Mouse (Mus musculus) liver, embryonic 12.5 days (tissue): ENCODE measurements at regions not wholly inside any gene's neighbourhood (a gene's known extent, or its start where the extent isn't known, plus 50 kb on each side); places are given as distances from the start of the nearest gene placed in this dataset.

ENCODE experiments used
- ATAC-seq: fragments of 200-750 bp; cut with Nextera tagmentation; 2 replicates; pipeline ENCODE4 v1.8.0; 2017; ENCODE audit warnings: moderate number of reproducible peaks, mild to moderate bottlenecking, moderate library complexity
- H3K27ac ChIP-seq: fragments of 300-500 bp; sonication (generic); 2 replicates; pipeline ENCODE4 v1.5.1; 2016; ENCODE audit warnings: mild to moderate bottlenecking
- H3K27me3 ChIP-seq: fragments of 300-500 bp; sonication (generic); replicated peaks from 2 replicates; pipeline ENCODE4 v1.6.1; 2016; ENCODE audit warnings: mild to moderate bottlenecking, moderate library complexity
- H3K36me3 ChIP-seq: fragments of 300-500 bp; sonication (generic); 2 replicates; pipeline ENCODE4 v1.6.1; 2016; ENCODE audit warnings: mild to moderate bottlenecking, moderate library complexity
- H3K4me1 ChIP-seq: fragments of 300-500 bp; sonication (generic); 2 replicates; pipeline ENCODE4 v1.6.1; 2016
- H3K4me2 ChIP-seq: fragments of 300-500 bp; sonication (generic); 2 replicates; pipeline ENCODE4 v1.6.1; 2016; ENCODE audit warnings: mild to moderate bottlenecking, moderate library complexity
- H3K4me3 ChIP-seq: fragments of 300-500 bp; sonication (generic); 2 replicates; pipeline ENCODE4 v1.5.1; 2016; ENCODE audit warnings: mild to moderate bottlenecking, moderate library complexity
- H3K9ac ChIP-seq: fragments of 300-500 bp; sonication (generic); 2 replicates; pipeline ENCODE4 v1.6.1; 2016; ENCODE audit warnings: mild to moderate bottlenecking, moderate library complexity
- H3K9me3 ChIP-seq: fragments of 300-500 bp; sonication (generic); replicated peaks from 2 replicates; pipeline ENCODE4 v1.6.1; 2016; ENCODE audit warnings: mild to moderate bottlenecking, moderate library complexity
- WGBS: fragments of 180-500 bp; shearing (Covaris S2); methylation state at CpG from one replicate; pipeline ENCODE4 v1.1.7; 2016; ENCODE audit not compliant: insufficient replicate concordance; 5-methylcytosine and 5-hydroxymethylcytosine counted together

DNA sequence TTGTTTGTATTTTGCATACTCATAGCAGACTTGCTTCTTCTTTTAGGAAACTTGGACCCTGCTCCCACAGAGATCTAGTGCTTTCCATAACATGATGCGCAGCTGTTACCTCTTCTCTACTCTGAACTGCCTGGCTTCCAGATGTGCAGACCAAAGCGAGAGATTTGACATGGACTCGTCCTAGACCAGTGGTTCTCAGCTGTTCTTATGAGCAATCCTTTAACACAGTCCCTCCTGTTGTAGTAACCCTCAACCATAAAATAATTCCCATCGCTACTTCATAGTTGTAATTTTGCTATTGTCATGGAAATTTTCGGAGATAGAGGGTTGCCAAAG, 186.9 kb upstream of the Ankrd55 start:
- H3K27ac ChIP-seq: no peak overlapping the region
- peak overlapping the region; percentile 69 for H3K4me2 ChIP-seq
- WGBS: 50% methylated on average over 5 of the region's 5 CpGs
- no peaks in the 10 kb centered on the region for H3K9me3 ChIP-seq
- H3K4me3 ChIP-seq: peak overlapping the region; percentile 47; the same call in 1 of the 2 replicates
- no peak overlapping the region for H3K9ac ChIP-seq
- H3K27me3 ChIP-seq: peaks cover 62% of the 10 kb centered on the region
- no peak for ATAC-seq
- H3K4me1 ChIP-seq: peaks cover 9% of the 10 kb centered on the region
- no peaks in the 10 kb centered on the region for H3K36me3 ChIP-seq

GRCm38 (mm10) chr13:112105953-112106352, 182.3 kb upstream of the Ankrd55 start:
- Histone ChIP-seq H3K9me3 (no peaks in the 10 kb centered on the region), H3K36me3 (no peaks in the 10 kb centered on the region), H3K4me3 (no peak overlapping the region), H3K4me1 (peaks cover 2% of the 10 kb centered on the region; the same call in 1 of the 2 replicates), H3K27ac (no peak overlapping the region), H3K9ac (no peak overlapping the region), H3K4me2 (no peak overlapping the region), H3K27me3 (peaks cover 37% of the 10 kb centered on the region)
- ATAC-seq: no peak
- WGBS: 63% methylated on average over 3 of the region's 3 CpGs

DNA sequence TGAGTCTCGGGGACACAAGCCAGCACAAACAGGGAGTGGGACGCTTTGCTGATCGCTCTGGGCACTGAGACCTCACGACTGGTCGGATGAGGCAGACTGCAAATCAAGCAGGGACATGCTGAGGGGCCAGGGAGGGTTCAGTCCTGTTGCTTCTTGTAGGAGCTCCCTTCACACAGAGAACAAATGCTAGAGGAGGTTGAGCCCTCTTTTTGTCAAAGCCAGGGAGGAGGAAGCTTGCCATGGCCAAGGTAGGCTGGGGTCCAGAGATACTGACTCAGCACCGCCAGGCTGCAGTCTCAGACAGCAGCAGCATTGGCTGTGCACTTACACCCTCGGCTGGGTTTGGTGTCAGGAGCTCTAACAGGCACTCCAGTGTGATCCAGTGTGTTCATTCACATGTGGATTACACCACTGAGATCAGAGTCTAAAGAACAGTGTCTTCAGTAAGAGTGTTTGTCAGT, 173.5 kb upstream of the Ankrd55 start:
- H3K4me3 ChIP-seq: no peak overlapping the region
- H3K27me3 ChIP-seq: peaks cover 21% of the 10 kb centered on the region
- H3K4me2 ChIP-seq: no peak overlapping the region
- H3K9me3 ChIP-seq: no peaks in the 10 kb centered on the region
- no peak for ATAC-seq
- no peak overlapping the region for H3K9ac ChIP-seq
- 70% methylated on average over 7 of the region's 7 CpGs for WGBS
- H3K27ac ChIP-seq: no peak overlapping the region
- no peaks in the 10 kb centered on the region for H3K4me1 ChIP-seq
- H3K36me3 ChIP-seq: no peaks in the 10 kb centered on the region

DNA sequence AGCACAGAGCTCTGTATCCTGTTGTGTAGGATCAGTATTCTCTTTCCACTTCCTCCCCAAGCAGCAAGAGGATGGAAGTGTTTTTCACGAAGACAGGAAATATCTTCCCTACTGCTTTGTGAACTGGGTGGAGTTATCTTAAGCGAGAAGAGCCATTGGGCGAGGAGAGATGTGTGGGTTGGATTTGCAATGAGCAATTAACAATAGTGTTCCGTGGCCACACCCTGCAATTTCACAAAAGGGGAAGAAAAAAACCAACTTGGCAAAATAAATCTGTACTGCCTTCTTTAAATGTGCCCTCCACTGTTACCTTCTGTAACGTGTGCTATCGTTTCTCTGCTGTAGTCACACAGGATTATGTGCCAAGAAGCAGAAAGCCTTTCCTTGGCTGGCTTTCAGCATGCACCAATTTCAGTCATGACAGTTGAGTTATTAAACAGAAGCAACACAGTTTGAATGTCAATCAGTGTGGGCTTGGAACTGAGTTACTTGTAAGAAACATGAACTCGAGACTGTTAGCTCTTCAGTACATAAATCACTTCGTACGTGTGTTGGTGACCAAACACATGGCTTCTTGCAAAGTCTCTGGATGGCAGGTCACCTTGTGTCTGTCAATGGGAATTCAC, 172.0 kb upstream of the Ankrd55 start:
- Histone ChIP-seq H3K27ac (no peak overlapping the region), H3K9me3 (no peaks in the 10 kb centered on the region), H3K4me3 (no peak overlapping the region), H3K9ac (no peak overlapping the region), H3K36me3 (no peaks in the 10 kb centered on the region), H3K27me3 (peaks cover 17% of the 10 kb centered on the region), H3K4me2 (no peak overlapping the region), H3K4me1 (no peaks in the 10 kb centered on the region)
- ATAC-seq: no peak
- 56% methylated on average over 9 of the region's 9 CpGs for WGBS

DNA sequence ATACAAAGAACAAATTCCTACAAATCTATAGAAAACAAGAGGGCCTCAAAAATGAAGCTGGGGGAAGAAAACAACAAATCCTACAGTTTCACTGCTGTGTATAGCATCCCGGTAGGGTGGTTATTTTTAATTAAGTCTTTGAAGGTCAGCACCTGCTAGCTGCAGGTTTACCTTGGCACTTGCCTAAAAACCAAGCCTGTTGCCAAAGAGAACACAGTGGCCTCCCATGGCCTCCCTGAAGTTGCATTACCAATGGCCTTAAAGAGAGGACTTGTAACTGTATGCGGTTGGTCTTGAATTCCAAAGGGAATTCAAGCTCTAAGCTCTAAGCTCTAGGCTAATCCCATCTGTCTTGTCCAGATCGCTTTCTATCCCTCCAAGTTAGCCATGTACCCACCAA, 169.7 kb upstream of the Ankrd55 start:
- Histone ChIP-seq H3K4me3 (no peak overlapping the region), H3K9me3 (no peaks in the 10 kb centered on the region), H3K36me3 (no peaks in the 10 kb centered on the region), H3K27ac (no peak overlapping the region), H3K4me2 (no peak overlapping the region), H3K4me1 (no peaks in the 10 kb centered on the region), H3K27me3 (peaks cover 12% of the 10 kb centered on the region), H3K9ac (no peak overlapping the region)
- WGBS: 73% methylated on average over 3 of the region's 3 CpGs
- no peak for ATAC-seq

GRCm38 (mm10) chr13:112119611-112120041, 168.6 kb upstream of the Ankrd55 start:
- no peak overlapping the region for H3K4me2 ChIP-seq

DNA sequence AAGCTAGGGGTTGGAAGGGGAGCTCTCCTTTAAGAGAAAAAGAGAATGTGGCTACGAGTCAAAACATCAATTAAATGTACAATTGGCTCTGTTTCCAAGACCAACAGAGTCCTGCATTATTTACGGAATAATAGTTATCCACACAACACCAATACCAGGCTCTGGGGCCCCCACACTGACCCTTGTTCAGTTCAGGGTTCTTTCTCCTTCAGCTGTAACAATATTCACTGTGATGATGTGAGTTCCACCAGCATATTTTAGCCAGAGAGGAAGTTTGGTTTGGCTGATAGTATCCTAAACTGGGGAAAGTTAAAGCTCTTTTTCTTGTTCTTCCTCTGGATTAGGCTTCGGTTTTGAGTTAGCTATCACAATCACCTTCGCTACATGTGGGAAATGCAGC, 167.9 kb upstream of the Ankrd55 start:
- no peak for ATAC-seq
- no peaks in the 10 kb centered on the region for H3K36me3 ChIP-seq
- no peak overlapping the region for H3K27ac ChIP-seq
- H3K27me3 ChIP-seq: peaks cover 8% of the 10 kb centered on the region; the same call in 1 of the 2 replicates
- H3K9me3 ChIP-seq: no peaks in the 10 kb centered on the region
- WGBS: 51% methylated on average over 4 of the region's 4 CpGs
- H3K4me3 ChIP-seq: no peak overlapping the region
- no peaks in the 10 kb centered on the region for H3K4me1 ChIP-seq
- no peak overlapping the region for H3K4me2 ChIP-seq
- no peak overlapping the region for H3K9ac ChIP-seq

More at GRCm38 (mm10) chr13:112119611-112120041, 168.6 kb upstream of the Ankrd55 start:
- 58% methylated on average over 11 of the region's 11 CpGs for WGBS
- peaks cover 8% of the 10 kb centered on the region; the same call in 1 of the 2 replicates for H3K27me3 ChIP-seq
- no peaks in the 10 kb centered on the region for H3K9me3 ChIP-seq
- ATAC-seq: no peak
- H3K9ac ChIP-seq: no peak overlapping the region
- H3K27ac ChIP-seq: no peak overlapping the region
- no peaks in the 10 kb centered on the region for H3K36me3 ChIP-seq
- H3K4me1 ChIP-seq: no peaks in the 10 kb centered on the region
- no peak overlapping the region for H3K4me3 ChIP-seq

- Histone ChIP-seq H3K9me3 (no peaks in the 10 kb centered on the region), H3K9ac (no peak overlapping the region), H3K4me3 (no peak overlapping the region), H3K4me2 (no peak overlapping the region), H3K36me3 (no peaks in the 10 kb centered on the region), H3K27ac (no peak overlapping the region), H3K27me3 (peaks cover 8% of the 10 kb centered on the region; the same call in 1 of the 2 replicates), H3K4me1 (no peaks in the 10 kb centered on the region)
- no peak for ATAC-seq
- WGBS: 76% methylated on average over 9 of the region's 9 CpGs
Observed at GRCm38 (mm10) chr13:112121110-112121509, 167.1 kb upstream of the Ankrd55 start.

DNA sequence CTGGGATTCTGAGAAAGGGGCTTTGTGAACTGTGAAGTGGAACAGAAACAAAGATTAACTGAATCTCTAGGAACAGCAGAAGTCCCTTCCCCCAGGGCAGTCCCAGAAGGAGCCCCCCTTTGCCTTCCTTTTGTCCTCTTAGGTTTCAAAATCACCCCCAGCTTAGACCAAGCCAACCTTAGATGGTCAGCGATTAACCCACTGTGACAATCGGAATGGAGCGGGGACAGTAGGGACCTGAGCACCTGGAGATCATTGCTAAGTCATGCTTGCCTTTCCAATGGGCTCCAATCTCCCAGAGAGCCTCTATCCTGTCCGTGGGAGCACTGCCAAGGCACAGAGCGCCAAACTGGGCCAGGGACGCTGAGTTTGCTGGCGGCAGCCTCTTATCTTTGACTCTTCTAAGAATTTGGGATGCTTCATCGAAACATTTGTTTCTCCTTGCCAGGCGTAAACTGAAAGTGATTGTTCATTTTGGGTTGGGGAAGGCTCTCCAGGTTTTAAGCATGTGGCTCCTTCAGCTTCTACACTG, 165.3 kb upstream of the Ankrd55 start:
- H3K4me3 ChIP-seq: no peak overlapping the region
- H3K27me3 ChIP-seq: peaks cover 16% of the 10 kb centered on the region; the same call in 1 of the 2 replicates
- H3K9me3 ChIP-seq: no peaks in the 10 kb centered on the region
- 69% methylated on average over 9 of the region's 9 CpGs for WGBS
- no peak overlapping the region for H3K9ac ChIP-seq
- no peak overlapping the region for H3K27ac ChIP-seq
- no peaks in the 10 kb centered on the region for H3K36me3 ChIP-seq
- H3K4me1 ChIP-seq: no peaks in the 10 kb centered on the region
- no peak overlapping the region for H3K4me2 ChIP-seq
- ATAC-seq: no peak

DNA sequence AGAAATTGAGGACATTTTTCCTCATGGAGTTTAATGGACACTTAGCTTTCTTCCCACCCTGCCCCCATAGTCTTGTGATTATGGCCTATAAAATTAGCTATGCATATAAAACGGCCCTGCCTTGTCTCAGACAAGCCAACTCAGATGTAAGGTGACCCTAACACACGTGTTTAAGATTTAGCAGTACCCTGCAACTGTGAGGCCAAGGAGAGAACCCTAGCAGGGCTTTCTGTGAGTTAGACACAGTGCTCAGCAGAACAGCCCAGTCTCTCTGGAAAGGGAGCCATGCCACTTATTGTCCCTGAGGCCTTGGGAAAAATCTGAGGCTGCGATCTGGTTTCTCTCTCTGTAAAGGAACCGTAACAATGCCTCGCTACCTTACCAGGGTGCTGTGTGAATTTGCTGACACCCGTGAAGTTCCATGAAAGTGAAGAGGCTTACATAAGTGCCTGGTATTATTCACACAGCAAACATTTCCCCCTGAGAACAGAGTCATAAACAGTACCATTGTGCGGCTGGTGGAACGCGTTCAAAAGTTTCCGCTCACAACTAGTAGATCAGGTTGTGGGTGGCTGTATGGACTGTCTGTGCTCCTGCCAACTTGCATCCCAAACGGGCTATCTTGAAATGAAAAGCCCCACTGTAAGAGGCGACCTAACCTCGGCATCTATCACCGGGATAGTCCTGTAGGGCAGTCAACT, 162.3 kb upstream of the Ankrd55 start:
- H3K9ac ChIP-seq: no peak overlapping the region
- H3K27me3 ChIP-seq: peaks cover 19% of the 10 kb centered on the region; the same call in 1 of the 2 replicates
- no peak overlapping the region for H3K27ac ChIP-seq
- H3K36me3 ChIP-seq: no peaks in the 10 kb centered on the region
- no peak for ATAC-seq
- WGBS: 76% methylated on average over 14 of the region's 14 CpGs
- no peak overlapping the region for H3K4me2 ChIP-seq
- H3K9me3 ChIP-seq: no peaks in the 10 kb centered on the region
- no peaks in the 10 kb centered on the region for H3K4me1 ChIP-seq
- no peak overlapping the region for H3K4me3 ChIP-seq

GRCm38 (mm10) chr13:112130220-112130619, 158.0 kb upstream of the Ankrd55 start:
- H3K4me1 ChIP-seq: no peaks in the 10 kb centered on the region
- no peaks in the 10 kb centered on the region for H3K36me3 ChIP-seq
- no peaks in the 10 kb centered on the region for H3K9me3 ChIP-seq
- 38% methylated on average over 4 of the region's 4 CpGs for WGBS
- no peak for ATAC-seq
- no peak overlapping the region for H3K9ac ChIP-seq
- H3K4me2 ChIP-seq: no peak overlapping the region
- H3K27ac ChIP-seq: no peak overlapping the region
- peaks cover 25% of the 10 kb centered on the region; the same call in 1 of the 2 replicates for H3K27me3 ChIP-seq
- H3K4me3 ChIP-seq: no peak overlapping the region

DNA sequence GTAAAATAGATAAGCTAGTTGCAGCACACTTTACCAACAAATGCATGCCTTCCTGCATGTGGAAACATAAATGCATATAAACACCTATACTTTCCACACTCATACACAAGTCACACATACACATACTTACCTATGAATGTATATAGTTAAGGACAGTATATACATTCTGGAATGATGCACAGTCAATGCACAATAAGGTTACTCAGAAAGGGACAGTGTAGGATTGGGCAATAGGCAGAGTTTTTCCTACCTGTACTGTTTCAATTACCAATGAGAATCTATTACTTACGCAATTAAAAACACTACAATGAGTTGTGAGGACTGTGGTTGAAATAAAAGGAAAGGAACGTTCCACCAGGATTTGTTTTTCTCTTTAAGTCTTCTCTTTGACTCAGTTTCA, 157.5 kb upstream of the Ankrd55 start:
- H3K27ac ChIP-seq: no peak overlapping the region
- H3K27me3 ChIP-seq: peaks cover 25% of the 10 kb centered on the region; the same call in 1 of the 2 replicates
- no peak overlapping the region for H3K9ac ChIP-seq
- no peak overlapping the region for H3K4me3 ChIP-seq
- no peak overlapping the region for H3K4me2 ChIP-seq
- H3K36me3 ChIP-seq: no peaks in the 10 kb centered on the region
- WGBS: 75% methylated on average over 2 of the region's 2 CpGs
- H3K9me3 ChIP-seq: no peaks in the 10 kb centered on the region
- no peak for ATAC-seq
- no peaks in the 10 kb centered on the region for H3K4me1 ChIP-seq
